Mouse (Mus musculus) MEL (cell line): ENCODE data around the gene Dcun1d1.

Source experiments
- HCFC1 ChIP-seq: IDR thresholded peaks from 2 replicates; pipeline ENCODE4 v1.6.1; 2012; ENCODE audit warnings: low read depth, mild to moderate bottlenecking, inconsistent platforms, low read length, improper control_type of control experiment, moderate library complexity
- POLR2A ChIP-seq, 2 experiments: IDR thresholded peaks; 2 replicates each; pipeline ENCODE4 v1.6.1; 2011 to 2012; ENCODE audit warnings: low read length in 2 of 2, mild to moderate bottlenecking in 2 of 2, control low read depth in 1 of 2, improper control_type of control experiment in 1 of 2, low read depth in 1 of 2, moderate library complexity in 1 of 2; ENCODE audit not compliant: control insufficient read depth in 1 of 2, insufficient read depth in 1 of 2, poor library complexity in 1 of 2
- USF1 ChIP-seq: IDR thresholded peaks from 2 replicates; pipeline ENCODE4 v1.6.1; 2014; ENCODE audit warnings: low read depth, mild to moderate bottlenecking, inconsistent platforms, low read length, improper control_type of control experiment, moderate library complexity

DNA sequence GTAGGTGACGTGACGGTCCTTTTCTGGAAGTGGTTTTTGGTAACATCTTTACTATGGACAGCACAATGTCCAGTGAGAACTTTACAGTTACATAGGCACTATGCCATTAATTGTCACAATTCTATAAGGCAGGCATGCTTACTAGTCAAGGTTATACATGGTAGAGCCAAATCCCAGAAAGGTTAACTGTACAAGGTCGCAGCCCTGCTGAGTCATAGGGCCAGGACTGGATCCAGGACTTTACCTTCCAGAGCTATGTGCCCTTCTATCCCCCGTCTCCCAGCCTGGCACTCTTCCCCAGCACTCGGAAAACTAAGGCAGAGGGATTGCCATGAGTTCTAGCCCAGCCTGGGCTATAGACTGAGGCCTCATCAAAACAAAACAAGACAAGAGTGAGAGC is 26.7 kb upstream of the Dcun1d1 start:
- no peak for TF ChIP-seq USF1
- no peak for TF ChIP-seq HCFC1
- TF ChIP-seq POLR2A (IDR thresholded peaks at IDR 0.05; ENCODE audit: control insufficient read depth in 1 of 2, insufficient read depth in 1 of 2, low read depth in 1 of 2, low read length in 2 of 2, poor library complexity in 1 of 2), result no peak
